Mouse (Mus musculus) ovary, postnatal 10 days (tissue): ENCODE measurements around the gene Tmem79.
A peak's percentile ranks its signal among the peaks of the same experiment; 100 is the strongest.
"Not testable (repeated sequence)": the region's sequence is repeated elsewhere in the genome, so short reads cannot be mapped to it uniquely, and the experiment has no call there.

Experiments used
- DNase-seq: peaks from one replicate; pipeline ENCODE4 v3.0.0; 2022; ENCODE audit warnings: low spot score

Tmem79 gene

DNA sequence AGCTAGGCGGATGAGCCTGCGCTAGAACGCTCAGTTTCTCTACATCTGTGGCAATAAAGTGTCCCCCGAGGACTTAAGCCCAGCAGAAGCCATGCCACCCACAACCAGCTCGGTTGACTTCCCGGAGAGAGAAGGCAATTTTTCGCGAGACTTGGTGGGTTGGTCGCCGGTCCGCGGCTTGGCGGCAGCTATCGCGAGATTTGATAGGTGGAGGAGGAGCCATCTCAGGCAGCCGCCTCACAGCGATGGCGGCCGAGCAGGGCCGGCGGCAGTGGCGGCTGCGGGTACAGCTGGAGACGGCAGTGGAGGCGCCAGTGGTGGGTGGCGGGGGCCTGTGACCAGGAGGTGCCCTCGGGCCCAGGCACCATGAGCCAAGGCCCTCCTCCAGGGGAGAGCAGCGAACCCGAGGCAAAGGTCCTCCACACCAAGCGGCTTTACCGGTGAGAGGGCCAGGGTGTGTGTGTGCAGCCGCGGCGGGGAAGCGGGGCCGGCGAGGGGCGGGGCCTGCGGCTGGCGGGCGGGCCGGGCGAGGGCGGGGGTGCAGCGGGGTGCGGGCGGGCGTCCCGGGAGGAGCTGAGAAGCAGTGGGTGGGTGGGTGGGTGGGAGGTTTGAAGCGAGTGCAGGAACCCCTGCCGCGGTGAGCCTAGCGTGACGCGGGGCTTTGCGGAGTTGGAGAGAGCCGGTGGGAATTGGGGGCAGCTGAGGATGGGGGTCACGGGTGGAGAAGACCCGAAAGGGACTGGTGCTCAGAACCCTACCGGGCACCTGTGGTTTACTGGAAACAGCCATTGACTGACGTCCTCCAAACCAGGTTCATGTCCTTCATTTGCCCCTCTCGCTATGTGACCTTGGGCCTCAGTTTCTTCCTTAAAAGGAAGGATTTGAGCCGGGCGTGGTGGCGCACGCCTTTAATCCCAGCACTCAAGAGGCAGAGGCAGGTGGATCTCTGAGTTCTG lies at the start of gene Tmem79, which contains the start of gene Smg5:
Gene Tmem79, minus strand, starts transcription at position 91 of the 956 bp plus-strand sequence.
Gene Smg5, plus strand, starts transcription at position 203 of the 956 bp plus-strand sequence.
- DNase-seq = peak; percentile 92

DNA sequence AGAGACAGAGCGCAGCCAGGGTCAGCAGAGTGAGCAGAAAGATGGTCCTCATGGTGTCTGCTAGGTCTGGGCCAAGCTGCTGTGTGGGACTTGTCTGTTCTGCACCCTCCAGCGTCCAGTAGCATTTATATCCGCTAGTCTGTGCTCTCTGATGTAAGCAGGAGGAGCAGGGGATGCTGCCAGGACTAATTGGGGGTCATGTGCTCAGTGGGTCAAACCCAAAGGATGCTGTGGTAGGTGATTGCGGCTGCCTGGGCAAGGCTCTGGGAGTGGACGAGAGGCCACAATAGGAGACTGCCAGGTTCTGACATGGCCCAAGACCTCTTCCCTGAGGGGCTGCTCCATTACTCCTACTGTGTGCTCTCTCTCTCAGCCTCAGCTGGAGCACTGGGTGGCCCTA lies 48.4 kb upstream of the Tmem79 start, which contains the start of gene Bglap:
Gene Bglap, minus strand, starts transcription at position 101 of the 400 bp plus-strand sequence.
- DNase-seq = no peak

DNA sequence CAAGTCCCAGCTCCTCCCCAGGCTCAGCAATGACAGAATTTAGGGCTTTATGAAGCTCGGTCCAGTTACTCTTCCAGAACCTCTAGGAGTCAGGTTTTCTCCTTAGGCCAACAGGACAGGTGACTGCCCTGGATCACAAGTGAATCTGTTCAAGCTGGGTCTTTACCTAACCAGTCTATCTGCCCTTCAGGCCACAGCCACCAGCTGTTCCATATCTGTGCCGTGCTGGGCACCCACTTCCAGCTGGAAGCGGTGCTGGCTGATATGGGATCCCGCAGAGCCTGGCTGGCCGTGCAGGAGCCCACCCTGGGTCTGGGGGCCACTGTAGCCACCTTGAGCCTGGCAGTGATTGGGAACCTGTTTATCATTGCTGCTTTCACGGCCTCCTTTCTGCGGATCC lies 46.4 kb upstream of the Tmem79 start:
- DNase-seq = not testable (repeated sequence)

DNA sequence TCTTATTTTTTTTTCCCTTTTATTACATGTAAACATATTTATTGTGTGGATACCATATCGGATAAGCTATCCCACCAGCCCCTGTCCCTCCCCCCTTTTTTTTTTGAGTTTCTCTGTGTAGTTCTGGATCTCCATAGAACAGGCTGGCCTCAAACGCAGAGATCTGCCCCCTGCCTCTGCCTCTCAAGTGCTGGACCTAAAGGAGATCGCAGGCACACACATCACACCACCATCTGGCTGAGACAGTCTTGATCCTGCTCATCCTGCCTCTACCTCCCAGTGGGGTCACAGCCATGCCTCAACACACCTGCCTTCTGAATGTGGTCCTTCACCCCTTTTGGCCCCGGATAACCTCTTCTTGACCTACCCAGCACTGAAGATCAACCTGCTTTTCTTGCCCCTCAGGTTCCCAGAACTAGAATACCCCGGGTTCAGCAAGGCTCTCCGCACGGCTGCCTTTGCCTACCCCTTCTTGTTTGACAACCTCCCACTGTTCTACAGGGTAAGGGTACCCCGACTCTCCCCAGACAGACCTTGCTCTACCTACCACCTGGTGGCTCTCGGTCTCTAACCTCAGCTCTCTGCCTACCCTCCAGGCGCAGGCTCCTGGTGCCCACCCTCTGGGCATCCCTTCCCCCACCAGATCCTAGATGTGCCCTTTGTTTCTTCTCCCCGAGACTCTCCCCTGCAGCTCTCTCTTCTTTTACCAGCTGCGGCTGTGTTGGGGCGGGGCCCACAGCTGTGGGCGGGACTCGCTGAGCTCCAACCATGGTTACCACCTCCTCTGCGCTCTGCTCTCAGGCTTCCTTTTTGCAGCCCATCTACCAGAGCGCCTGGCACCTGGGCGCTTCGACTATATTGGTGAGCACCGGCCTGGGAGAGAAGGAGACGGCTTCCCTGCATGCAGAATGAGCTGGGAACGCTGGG lies 45.7 kb upstream of the Tmem79 start:
- not testable (repeated sequence) for DNase-seq

DNA sequence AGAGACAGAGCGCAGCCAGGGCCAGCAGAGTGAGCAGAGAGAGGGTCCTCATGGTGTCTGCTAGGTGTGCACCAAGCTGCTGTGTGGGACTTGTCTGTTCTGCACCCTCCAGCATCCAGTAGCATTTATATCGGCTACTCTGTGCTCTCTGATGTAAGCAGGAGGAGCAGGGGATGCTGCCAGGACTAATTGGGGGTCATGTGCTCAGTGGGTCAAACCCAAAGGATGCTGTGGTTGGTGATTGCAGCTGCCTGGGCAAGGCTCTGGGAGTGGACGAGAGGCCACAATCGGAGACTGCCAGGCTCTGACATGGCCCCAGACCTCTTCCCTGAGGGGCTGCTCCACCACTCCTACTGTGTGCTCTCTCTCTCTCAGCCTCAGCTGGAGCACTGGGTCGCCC lies 42.7 kb upstream of the Tmem79 start, which contains the start of gene Bglap2:
Gene Bglap2, minus strand, starts transcription at position 101 of the 400 bp plus-strand sequence.
- DNase-seq = not testable (repeated sequence)

DNA sequence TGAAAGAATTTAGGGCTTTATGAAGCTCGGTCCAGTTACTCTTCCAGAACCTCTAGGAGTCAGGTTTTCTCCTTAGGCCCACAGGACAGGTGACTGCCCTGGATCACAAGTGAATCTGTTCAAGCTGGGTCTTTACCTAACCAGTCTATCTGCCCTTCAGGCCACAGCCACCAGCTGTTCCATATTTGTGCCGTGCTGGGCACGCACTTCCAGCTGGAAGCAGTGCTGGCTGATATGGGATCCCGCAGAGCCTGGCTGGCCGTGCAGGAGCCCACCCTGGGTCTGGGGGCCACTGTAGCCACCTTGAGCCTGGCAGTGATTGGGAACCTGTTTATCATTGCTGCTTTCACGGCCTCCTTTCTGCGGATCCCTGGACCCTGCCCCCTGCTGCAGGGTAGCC lies 40.7 kb upstream of the Tmem79 start:
- not testable (repeated sequence) for DNase-seq

DNA sequence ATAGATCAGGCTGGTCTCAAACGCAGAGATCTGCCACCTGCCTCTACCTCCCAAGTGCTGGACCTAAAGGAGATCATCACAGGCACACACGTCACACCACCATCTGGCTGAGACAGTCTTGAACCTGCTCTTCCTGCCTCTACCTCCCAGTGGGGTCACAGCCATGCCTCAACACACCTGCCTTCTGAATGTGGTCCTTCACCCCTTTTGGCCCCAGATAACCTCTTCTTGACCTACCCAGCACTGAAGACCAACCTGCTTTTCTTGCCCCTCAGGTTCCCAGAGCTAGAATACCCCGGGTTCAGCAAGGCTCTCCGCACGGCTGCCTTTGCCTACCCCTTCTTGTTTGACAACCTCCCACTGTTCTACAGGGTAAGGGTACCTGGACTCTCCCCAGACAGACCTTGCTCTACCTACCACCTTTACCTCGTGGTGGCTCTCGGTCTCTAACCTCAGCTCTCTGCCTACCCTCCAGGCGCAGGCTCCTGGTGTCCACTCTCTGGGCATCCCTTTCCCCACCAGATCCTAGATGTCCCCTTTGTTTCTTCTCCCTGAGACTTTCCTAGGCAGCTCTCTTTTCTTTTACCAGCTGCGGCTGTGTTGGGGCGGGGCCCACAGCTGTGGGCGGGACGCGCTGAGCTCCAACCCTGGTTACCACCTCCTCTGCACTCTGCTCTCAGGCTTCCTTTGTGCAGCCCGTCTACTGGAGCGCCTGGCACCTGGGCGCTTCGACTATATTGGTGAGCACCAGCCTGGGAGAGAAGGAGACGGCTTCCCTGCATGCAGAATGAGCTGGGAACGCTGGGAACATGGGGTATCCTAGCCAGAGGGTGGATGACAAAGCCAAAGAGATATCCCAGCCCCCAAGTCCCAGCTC lies 40.0 kb upstream of the Tmem79 start:
- DNase-seq = not testable (repeated sequence)

DNA sequence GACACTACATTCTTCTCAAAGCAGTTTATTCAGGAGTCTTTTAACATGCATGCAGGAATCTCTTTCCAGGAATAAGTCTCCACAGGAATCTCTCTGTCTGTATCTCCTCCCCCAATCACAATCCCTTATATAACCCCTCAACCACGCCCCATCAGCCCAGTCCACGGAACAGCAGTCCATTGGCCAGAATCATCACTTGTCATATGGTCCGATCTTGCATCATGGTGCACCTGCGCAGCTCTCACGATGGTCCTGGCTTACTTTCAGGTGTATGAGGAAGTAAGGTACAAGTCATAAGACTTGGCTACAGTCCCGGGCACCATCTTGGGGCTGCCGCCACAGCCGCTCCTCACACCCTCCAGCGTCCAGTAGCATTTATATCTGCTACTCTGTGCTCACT lies 36.7 kb upstream of the Tmem79 start, which contains the start of gene Bglap3:
Gene Bglap3, minus strand, starts transcription at position 101 of the 400 bp plus-strand sequence.
- not testable (repeated sequence) for DNase-seq

DNA sequence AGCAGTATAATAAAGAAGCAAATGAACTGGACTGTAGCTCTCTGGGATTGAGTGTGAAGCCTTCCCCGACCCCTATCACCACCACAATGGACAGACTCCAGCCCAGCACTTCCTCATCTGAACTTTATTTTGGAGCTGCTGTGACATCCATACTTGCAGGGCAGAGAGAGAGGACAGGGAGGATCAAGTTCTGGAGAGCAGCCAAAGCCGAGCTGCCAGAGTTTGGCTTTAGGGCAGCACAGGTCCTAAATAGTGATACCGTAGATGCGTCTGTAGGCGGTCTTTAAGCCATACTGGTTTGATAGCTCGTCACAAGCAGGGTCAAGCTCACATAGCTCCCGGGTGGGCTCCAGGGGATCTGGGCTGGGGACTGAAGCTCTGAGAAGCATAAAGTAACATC lies 32.6 kb upstream of the Tmem79 start:
- not testable (repeated sequence) for DNase-seq

DNA sequence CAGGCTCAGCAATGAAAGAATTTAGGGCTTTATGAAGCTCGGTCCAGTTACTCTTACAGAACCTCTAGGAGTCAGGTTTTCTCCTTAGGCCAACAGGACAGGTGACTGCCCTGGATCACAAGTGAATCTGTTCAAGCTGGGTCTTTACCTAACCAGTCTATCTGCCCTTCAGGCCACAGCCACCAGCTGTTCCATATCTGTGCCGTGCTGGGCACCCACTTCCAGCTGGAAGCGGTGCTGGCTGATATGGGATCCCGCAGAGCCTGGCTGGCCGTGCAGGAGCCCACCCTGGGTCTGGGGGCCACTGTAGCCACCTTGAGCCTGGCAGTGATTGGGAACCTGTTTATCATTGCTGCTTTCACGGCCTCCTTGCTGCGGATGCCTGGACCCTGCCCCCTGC lies 31.6 kb upstream of the Tmem79 start:
- not testable (repeated sequence) for DNase-seq

DNA sequence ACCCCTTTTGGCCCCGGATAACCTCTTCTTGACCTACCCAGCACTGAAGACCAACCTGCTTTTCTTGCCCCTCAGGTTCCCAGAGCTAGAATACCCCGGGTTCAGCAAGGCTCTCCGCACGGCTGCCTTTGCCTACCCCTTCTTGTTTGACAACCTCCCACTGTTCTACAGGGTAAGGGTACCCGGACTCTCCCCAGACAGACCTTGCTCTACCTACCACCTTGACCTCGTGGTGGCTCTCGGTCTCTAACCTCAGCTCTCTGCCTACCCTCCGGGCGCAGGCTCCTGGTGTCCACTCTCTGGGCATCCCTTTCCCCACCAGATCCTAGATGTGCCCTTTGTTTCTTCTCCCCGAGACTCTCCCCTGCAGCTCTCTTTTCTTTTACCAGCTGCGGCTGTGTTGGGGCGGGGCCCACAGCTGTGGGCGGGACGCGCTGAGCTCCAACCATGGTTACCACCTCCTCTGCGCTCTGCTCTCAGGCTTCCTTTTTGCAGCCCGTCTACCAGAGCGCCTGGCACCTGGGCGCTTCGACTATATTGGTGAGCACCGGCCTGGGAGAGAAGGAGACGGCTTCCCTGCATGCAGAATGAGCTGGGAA lies 31.0 kb upstream of the Tmem79 start:
- not testable (repeated sequence) for DNase-seq

DNA sequence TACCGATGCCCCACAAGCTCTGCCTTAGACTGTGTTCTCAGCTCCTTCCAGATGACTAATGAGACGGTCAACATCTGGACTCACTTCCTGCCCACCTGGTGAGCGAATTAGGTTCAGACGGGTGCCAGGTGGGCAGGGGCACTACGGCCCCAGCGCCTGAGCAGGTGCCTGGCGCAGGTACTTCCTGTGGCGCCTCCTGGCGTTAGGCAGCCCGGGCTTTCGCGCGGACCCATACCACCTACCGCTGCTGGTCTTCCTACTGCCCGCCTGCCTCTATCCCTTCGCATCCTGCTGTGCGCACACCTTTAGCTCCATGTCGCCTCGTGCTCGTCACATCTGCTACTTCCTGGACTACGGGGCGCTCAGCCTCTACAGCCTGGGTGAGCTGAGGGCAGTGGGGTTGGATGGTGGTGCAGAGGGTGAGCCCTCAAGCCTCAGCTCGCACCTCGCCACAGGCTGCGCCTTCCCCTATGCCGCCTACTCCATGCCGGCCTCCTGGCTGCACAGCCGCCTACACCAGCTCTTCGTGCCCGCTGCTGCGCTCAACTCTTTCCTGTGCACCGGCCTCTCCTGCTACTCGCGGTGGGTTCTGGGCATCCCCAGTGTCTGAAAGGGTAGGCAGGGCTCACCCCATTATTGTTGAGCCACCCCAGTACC lies 29.9 kb upstream of the Tmem79 start:
- DNase-seq = no peak

DNA sequence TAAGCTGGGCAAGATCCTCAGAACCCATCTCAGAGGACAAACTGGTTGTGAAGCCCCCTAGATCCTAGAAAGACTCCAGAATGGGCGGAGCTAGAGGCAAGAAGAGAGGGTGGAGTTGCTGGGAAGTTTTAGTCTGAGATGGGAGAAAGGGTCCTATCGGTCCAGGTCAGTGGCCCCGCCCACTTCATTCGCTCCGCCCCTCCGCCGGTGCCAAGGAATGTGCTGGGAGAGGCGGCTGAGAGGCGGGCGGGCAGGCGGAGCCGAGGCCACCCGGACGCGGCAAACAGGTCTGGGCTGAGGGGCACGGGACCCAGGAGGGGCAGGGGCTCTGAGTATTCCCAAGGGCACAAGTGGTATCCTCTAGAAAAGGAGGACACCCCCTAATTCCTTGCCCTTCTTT lies 28.4 kb upstream of the Tmem79 start, which contains the start of gene Paqr6:
Gene Paqr6, plus strand, starts transcription at position 248 of the 400 bp plus-strand sequence.
- DNase-seq = peak; percentile 48

DNA sequence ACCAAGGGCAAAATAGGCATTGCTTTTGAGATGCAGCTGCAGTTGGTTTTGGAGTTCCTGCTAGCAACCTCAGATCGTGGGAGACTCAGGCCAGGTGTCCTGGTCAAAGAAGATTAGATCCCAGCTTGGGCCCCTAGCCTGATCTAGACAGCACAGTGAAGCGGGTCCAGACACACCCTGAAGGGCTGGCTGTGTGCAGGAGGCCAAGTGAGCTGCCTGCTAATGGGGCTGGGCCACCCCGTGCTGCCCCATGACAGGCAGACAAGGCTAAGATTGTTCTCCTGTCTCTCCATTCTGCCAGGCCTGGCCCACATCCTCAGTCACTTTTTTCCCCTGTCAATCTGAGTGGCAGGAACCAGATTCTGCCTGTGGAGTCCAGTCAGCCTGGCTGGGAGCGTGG lies 27.8 kb upstream of the Tmem79 start:
- DNase-seq = no peak

DNA sequence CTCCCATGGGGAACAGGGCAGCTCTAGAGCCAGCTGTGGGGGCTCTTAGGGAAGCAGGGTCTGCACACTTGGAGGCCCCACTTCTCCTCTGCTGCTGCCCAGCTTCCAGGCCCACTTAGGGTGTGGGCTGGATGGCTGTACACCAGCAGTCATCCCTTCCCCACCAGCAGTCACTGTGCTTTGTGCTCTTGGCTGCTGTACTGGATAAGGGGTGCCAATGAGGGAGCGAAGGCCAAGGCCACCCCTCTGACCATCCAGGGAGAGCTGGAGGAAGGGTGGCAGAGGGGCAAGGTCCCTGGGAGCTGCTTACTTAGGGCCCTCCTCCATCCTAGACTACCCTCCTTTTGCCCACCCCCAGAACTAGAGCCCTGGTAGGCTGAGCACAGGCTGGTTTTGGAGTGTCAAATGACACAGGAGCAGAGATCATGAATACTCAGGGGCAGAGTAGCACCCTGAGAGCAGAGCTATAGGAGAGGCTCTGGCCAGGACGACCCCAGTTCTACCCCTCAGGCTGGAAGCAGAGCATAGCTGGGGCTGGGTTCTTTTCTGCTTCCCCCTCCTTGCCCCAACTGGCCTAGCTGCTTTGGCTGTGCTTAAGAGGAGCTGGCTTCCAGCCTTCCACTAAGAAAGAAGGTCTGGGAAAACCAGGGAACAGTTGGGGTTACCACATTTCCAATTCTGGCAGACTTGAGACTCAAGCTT lies 25.8 kb upstream of the Tmem79 start:
- no peak for DNase-seq

DNA sequence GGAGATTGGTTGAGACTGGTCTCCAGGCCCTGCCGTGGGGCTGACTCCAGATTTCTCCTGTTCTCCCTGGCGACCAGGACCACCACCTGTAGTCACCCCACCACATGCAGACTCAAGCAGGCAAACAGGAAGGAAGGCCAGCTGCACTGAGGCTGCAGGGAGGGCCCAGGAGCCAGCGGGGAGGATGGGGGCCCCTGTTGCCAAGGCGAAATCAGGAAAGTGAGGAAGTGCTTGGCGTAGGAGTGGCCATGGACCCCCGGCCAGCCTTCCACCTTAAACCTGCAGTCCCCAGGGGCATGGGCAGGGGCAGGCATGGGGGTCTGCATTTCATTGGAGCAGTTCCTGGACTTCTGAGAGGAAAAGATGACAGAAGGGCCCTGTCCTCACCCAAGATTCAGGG lies 25.1 kb upstream of the Tmem79 start:
- no peak for DNase-seq

DNA sequence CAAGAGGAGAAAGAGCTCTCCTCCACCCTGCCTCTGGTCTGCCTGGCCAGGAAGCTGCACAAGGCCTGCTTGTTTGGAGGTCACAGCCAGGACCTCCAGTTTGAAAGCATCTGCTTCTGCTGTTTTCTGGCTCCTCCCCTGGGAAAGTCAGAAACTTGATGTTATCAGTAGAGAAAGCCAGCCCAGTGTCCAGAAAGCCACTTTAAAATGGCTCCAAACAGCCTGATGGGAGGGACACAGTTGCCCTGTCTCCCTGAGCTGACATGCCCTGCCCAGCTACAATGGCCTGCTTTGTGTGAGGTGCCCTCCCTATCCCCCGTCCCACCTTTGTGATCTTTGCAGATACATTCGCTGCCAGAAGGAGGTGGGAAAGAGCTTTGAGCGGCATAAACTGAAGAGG lies 24.0 kb upstream of the Tmem79 start:
- no peak for DNase-seq

DNA sequence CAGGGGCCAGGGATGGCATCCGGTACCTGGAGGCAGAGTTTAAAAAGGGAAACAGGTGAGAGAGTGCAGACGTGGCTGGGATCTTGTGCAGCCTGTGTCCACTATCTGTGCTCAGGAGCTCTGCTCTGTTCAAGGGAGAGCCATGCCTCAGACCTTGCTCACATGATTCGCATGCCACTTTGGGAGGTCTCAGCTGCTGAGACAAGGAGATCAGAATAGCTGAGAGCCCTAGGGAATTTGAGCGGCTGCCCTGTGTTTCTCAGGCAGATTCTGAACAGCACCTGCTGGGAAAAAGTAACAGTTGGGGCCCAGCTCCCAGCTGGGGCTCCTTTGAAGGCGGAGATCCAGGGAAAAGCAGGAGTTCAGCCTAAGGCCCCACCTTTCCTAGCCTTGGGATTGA lies 23.6 kb upstream of the Tmem79 start:
- no peak for DNase-seq

DNA sequence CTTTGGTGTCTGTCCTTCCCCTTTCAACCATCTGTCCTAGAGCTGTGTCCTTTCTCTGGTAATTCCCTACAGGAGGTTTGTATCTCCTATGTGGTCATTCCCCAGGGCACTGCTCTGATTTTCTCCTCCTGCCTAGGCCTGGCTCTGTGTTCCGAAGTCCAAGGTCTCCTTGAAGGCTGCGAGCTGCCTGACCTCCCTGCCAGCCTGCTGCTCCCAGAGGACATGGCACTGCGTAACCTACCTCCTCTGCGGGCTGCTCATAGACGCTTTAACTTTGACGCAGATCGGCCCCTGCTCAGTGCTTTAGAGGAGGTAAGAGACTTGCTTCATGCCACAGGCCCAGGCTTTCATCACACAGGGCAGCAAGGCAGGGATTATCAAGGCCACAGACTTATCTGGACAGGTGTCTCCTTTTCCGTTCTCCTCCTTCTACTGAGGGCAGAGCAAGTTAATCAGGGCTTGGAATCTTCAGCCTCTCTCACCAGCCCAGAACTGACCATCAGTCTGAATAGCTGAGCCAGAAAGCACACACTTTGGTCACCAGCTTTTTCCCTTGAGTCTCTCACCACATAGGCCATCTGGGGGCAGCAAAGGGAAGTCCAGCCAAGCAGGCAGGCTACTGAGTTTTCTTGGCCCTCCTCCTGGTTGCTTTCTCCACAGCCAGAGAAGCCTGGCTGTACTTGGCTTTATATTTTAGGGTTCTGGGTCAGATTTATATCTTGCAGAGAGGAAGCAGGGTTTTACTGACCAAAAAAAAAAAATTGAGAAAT lies 18.6 kb upstream of the Tmem79 start:
- no peak for DNase-seq
